Mouse (Mus musculus) liver, adult 2 months (tissue): ENCODE results near the gene Arpc5l. TPM values are rescaled to one million over a fixed set of nuclear protein-coding genes. Genes with fewer than 3 reads are reported as not detected.

Experiments
- DNase-seq: peaks from one replicate; pipeline ENCODE4 v3.0.0-alpha.2; 2011; ENCODE audit warnings: low read depth, low spot score; ENCODE audit errors: extremely low read depth
- H3K27ac ChIP-seq: fragments of 200-500 bp; replicated peaks from 2 replicates; pipeline ENCODE4 v1.5.1; 2012; ENCODE audit warnings: low read depth, mild to moderate bottlenecking, control low read depth, inconsistent platforms, low read length; ENCODE audit not compliant: insufficient read depth
- H3K27me3 ChIP-seq: fragments of 200-500 bp; 2 replicates; pipeline ENCODE4 v1.6.1; 2012; ENCODE audit warnings: mild to moderate bottlenecking, moderate library complexity, low read length, inconsistent platforms; ENCODE audit not compliant: control insufficient read depth, insufficient read depth
- H3K36me3 ChIP-seq: fragments of 200-500 bp; 2 replicates; pipeline ENCODE4 v1.6.1; 2012; ENCODE audit warnings: low read length, inconsistent platforms; ENCODE audit not compliant: control insufficient read depth, insufficient read depth
- H3K4me1 ChIP-seq: fragments of 200-500 bp; 2 replicates; pipeline ENCODE4 v1.6.1; 2011; ENCODE audit warnings: low read length; ENCODE audit not compliant: control insufficient read depth, insufficient read depth
- H3K4me3 ChIP-seq: fragments of 200-500 bp; 2 replicates; pipeline ENCODE4 v1.5.1; 2011; ENCODE audit warnings: low read depth, mild to moderate bottlenecking, control low read depth, low read length, moderate library complexity; ENCODE audit not compliant: insufficient read depth
- H3K79me2 ChIP-seq: fragments of 200-500 bp; 2 replicates; pipeline ENCODE4 v1.6.1; 2012; ENCODE audit warnings: inconsistent platforms, mild to moderate bottlenecking, low read length, moderate library complexity; ENCODE audit not compliant: control insufficient read depth, insufficient read depth
- H3K9ac ChIP-seq: fragments of 200-500 bp; 2 replicates; pipeline ENCODE4 v1.6.1; 2012; ENCODE audit warnings: low read depth, mild to moderate bottlenecking, control low read depth, inconsistent platforms, low read length
- CTCF ChIP-seq: fragments of 200-500 bp; IDR thresholded peaks from 2 replicates; pipeline ENCODE4 v1.5.1; 2011; ENCODE audit warnings: low read depth, low read length, control low read depth
- POLR2A ChIP-seq: fragments of 200-500 bp; IDR thresholded peaks from 2 replicates; pipeline ENCODE4 v1.6.1; 2011; ENCODE audit warnings: low read length, control low read depth; ENCODE audit not compliant: insufficient read depth; ENCODE audit errors: extremely low read depth
- WGBS: fragments of 180-500 bp; shearing (Covaris S2); methylation state at CpG from one replicate; pipeline ENCODE4 v1.1.7; 2018; 5-methylcytosine and 5-hydroxymethylcytosine counted together
- polyA plus RNA-seq: library from polyadenylated mRNA; depleted of rRNA; stranded (reverse); fragments of >200 nt; gene quantifications from 2 replicates; pipeline ENCODE4 v1.2.3, GENCODE M21; 2012
- total RNA-seq: library from RNA; depleted of rRNA; stranded (reverse); fragments of >200 nt; gene quantifications from 2 replicates; pipeline ENCODE4 v1.2.3, GENCODE M21; 2014

Arpc5l gene
- total and polyA plus RNA-seq, 2 experiments = 21.3 to 45.1 TPM

DNA sequence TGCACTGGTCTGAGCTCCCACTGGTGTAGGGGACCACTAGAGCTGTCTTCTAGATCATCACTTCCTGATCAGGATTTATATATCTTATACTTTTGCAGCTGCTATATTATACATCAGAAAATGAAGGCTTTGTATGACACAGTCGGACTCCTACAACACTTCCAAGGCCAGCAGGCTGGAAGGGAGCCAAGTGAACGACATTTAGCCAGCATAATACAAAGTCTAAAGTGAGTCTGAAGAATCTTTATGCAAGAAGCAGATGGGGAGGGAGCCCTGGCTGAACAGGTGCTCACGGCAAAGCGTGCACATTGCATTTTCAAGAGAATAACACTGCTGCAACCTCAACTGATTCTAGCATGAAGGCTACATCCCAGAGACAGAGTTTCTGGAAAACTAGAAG is 12.7 kb upstream of the Arpc5l start:
- Histone ChIP-seq H3K27me3 (no peaks in the 10 kb centered on the region), H3K4me1 (no peaks in the 10 kb centered on the region), H3K36me3 (no peaks in the 10 kb centered on the region), H3K9ac (no peak overlapping the region), H3K27ac (no peak overlapping the region), H3K4me3 (no peak overlapping the region), H3K79me2 (no peaks in the 10 kb centered on the region)
- WGBS = 39% methylated on average over 4 of the region's 4 CpGs
- TF ChIP-seq POLR2A (no peak), CTCF (no peak)
- no peak for DNase-seq

GRCm38 (mm10) chr2:38997386-38998374 is 7.5 kb upstream of the Arpc5l start, which contains the start of gene Wdr38:
Wdr38 (plus strand) TSS chr2:38997476.
- peaks cover 2% of the 10 kb centered on the region; the same call in 1 of the 2 replicates for H3K36me3 ChIP-seq

GRCm38 (mm10) chr2:38999381-38999780 is 5.8 kb upstream of the Arpc5l start:
- no peak overlapping the region for H3K27ac ChIP-seq
- no peaks in the 10 kb centered on the region for H3K79me2 ChIP-seq
- peaks cover 4% of the 10 kb centered on the region; the same call in 1 of the 2 replicates for H3K36me3 ChIP-seq
- no peak overlapping the region for H3K9ac ChIP-seq
- no peak for TF ChIP-seq POLR2A
- TF ChIP-seq CTCF = no peak
- no peak overlapping the region for H3K4me3 ChIP-seq
- DNase-seq = no peak
- WGBS = 30% methylated on average over 4 of the region's 4 CpGs
- peaks cover 12% of the 10 kb centered on the region for H3K4me1 ChIP-seq
- H3K27me3 ChIP-seq = no peaks in the 10 kb centered on the region

More at GRCm38 (mm10) chr2:38997386-38998374, 7.5 kb upstream of the Arpc5l start, which contains the start of gene Wdr38:
- Histone ChIP-seq H3K9ac (peak within 1 kb of the TSS; percentile 67), H3K27ac (peak within 1 kb of the TSS; percentile 75), H3K79me2 (no peaks in the 10 kb centered on the region), H3K4me1 (peaks cover 2% of the 10 kb centered on the region; the same call in 1 of the 2 replicates), H3K27me3 (no peaks in the 10 kb centered on the region), H3K4me3 (peak within 1 kb of the TSS; percentile 67)
- TF ChIP-seq POLR2A (no peak), CTCF (peak; percentile 95)
- peak; percentile 79 for DNase-seq
- WGBS = 12% methylated on average over 33 of the region's 33 CpGs

- H3K9ac ChIP-seq = no peak overlapping the region
- WGBS = 44% methylated on average over 8 of the region's 8 CpGs
- DNase-seq = peak; percentile 53
- TF ChIP-seq CTCF = no peak
- TF ChIP-seq POLR2A = no peak
- H3K79me2 ChIP-seq = no peaks in the 10 kb centered on the region
- peaks cover 12% of the 10 kb centered on the region for H3K4me1 ChIP-seq
- no peaks in the 10 kb centered on the region for H3K27me3 ChIP-seq
- H3K27ac ChIP-seq = no peak overlapping the region
- H3K4me3 ChIP-seq = no peak overlapping the region
- H3K36me3 ChIP-seq = peaks cover 4% of the 10 kb centered on the region; the same call in 1 of the 2 replicates
Measured at GRCm38 (mm10) chr2:38999910-39000586, 5.1 kb upstream of the Arpc5l start.

GRCm38 (mm10) chr2:39000587-39000919 is 4.6 kb upstream of the Arpc5l start:
- no peaks in the 10 kb centered on the region for H3K27me3 ChIP-seq
- peaks cover 12% of the 10 kb centered on the region for H3K4me1 ChIP-seq
- no peak for DNase-seq
- peaks cover 4% of the 10 kb centered on the region; the same call in 1 of the 2 replicates for H3K36me3 ChIP-seq
- no peaks in the 10 kb centered on the region for H3K79me2 ChIP-seq
- no peak overlapping the region for H3K9ac ChIP-seq
- no peak overlapping the region for H3K27ac ChIP-seq
- TF ChIP-seq POLR2A (no peak), CTCF (no peak)
- WGBS = 91% methylated on average over 4 of the region's 4 CpGs
- H3K4me3 ChIP-seq = no peak overlapping the region
